Mouse (Mus musculus): ENCODE measurements around the gene Phf14. TPM values are rescaled to one million over a fixed set of nuclear protein-coding genes. Genes with fewer than 3 reads are reported as not detected.
"Not testable (repeated sequence)": the region's sequence is repeated elsewhere in the genome, so short reads cannot be mapped to it uniquely, and the experiment has no call there.

The Phf14 gene
- polyA plus RNA-seq, 1 experiment from 2014 or later: 94.4 TPM

GRCm38 (mm10) chr6:12117819-12118570 is 210.4 kb downstream of the Phf14 start:
- ATAC-seq (ENCODE audit: low FRiP score): peak; percentile 86
- Histone ChIP-seq H3K36me3 (ENCODE audit: control insufficient read depth, insufficient read depth, low read length) (no peaks in the 10 kb centered on the region), H3K4me2 (no peak overlapping the region), H3K9ac (ENCODE audit: low read length) (no peak overlapping the region), H3K27ac (ENCODE audit: low read depth, low read length) (no peak overlapping the region), H3K4me3 (ENCODE audit: low read depth, low read length) (no peak overlapping the region), H3K27me3 (ENCODE audit: control insufficient read depth, insufficient read depth, low read length) (no peaks in the 10 kb centered on the region), H3K9me3 (ENCODE audit: control insufficient read depth, low read length) (no peaks in the 10 kb centered on the region), H3K4me1 (ENCODE audit: control insufficient read depth, insufficient read depth, low read length) (peaks cover 7% of the 10 kb centered on the region; the same call in 1 of the 2 replicates)
- 57% methylated on average over 9 of the region's 9 CpGs for WGBS
- peak; percentile 83 for DNase-seq (ENCODE audit: low spot score, missing footprints)

- H3K4me1 ChIP-seq (ENCODE audit: control insufficient read depth, insufficient read depth, low read length): 0 out of 2 replicates have a peak, but pooled peaks cover 2% of the 10 kb centered on the region
- H3K9me3 ChIP-seq (ENCODE audit: control insufficient read depth, low read length): no peaks in the 10 kb centered on the region
- no peak for ATAC-seq (ENCODE audit: low FRiP score)
- no peak overlapping the region for H3K4me2 ChIP-seq
- no peaks in the 10 kb centered on the region for H3K36me3 ChIP-seq (ENCODE audit: control insufficient read depth, insufficient read depth, low read length)
- H3K27ac ChIP-seq (ENCODE audit: low read depth, low read length): no peak overlapping the region
- no peak overlapping the region for H3K4me3 ChIP-seq (ENCODE audit: low read depth, low read length)
- no peak for DNase-seq (ENCODE audit: low spot score, missing footprints)
- H3K27me3 ChIP-seq (ENCODE audit: control insufficient read depth, insufficient read depth, low read length): no peaks in the 10 kb centered on the region
- no peak overlapping the region for H3K9ac ChIP-seq (ENCODE audit: low read length)
Observed at GRCm38 (mm10) chr6:12122759-12123158, 215.2 kb downstream of the Phf14 start.

GRCm38 (mm10) chr6:12125031-12125803 is 217.6 kb downstream of the Phf14 start:
- WGBS: 36% methylated on average over 17 of the region's 17 CpGs
- H3K9me3 ChIP-seq (ENCODE audit: control insufficient read depth, low read length): no peaks in the 10 kb centered on the region
- ATAC-seq (ENCODE audit: low FRiP score) (peak; percentile 84), DNase-seq (ENCODE audit: low spot score, missing footprints) (peak; percentile 91)
- H3K27me3 ChIP-seq (ENCODE audit: control insufficient read depth, insufficient read depth, low read length): no peaks in the 10 kb centered on the region
- H3K9ac ChIP-seq (ENCODE audit: low read length): no peak overlapping the region
- no peak overlapping the region for H3K4me3 ChIP-seq (ENCODE audit: low read depth, low read length)
- H3K36me3 ChIP-seq (ENCODE audit: control insufficient read depth, insufficient read depth, low read length): no peaks in the 10 kb centered on the region
- H3K4me2 ChIP-seq: no peak overlapping the region
- H3K27ac ChIP-seq (ENCODE audit: low read depth, low read length): no peak overlapping the region
- no peaks in the 10 kb centered on the region for H3K4me1 ChIP-seq (ENCODE audit: control insufficient read depth, insufficient read depth, low read length)

- not testable (repeated sequence) for H3K9me3 ChIP-seq (ENCODE audit: control insufficient read depth, low read length); H3K27me3 ChIP-seq (ENCODE audit: control insufficient read depth, insufficient read depth, low read length); H3K4me2 ChIP-seq; H3K4me3 ChIP-seq (ENCODE audit: low read depth, low read length); H3K4me1 ChIP-seq (ENCODE audit: control insufficient read depth, insufficient read depth, low read length); H3K27ac ChIP-seq (ENCODE audit: low read depth, low read length); H3K9ac ChIP-seq (ENCODE audit: low read length); H3K36me3 ChIP-seq (ENCODE audit: control insufficient read depth, insufficient read depth, low read length); ATAC-seq (ENCODE audit: low FRiP score); DNase-seq (ENCODE audit: low spot score, missing footprints)
- WGBS: 79% methylated on average over 7 of the region's 7 CpGs
Observed at GRCm38 (mm10) chr6:12126601-12127000, 219.0 kb downstream of the Phf14 start.

- H3K9me3 ChIP-seq (ENCODE audit: control insufficient read depth, low read length): no peaks in the 10 kb centered on the region
- WGBS: 92% methylated on average over 4 of the region's 4 CpGs
- H3K4me1 ChIP-seq (ENCODE audit: control insufficient read depth, insufficient read depth, low read length): no peaks in the 10 kb centered on the region
- DNase-seq (ENCODE audit: low spot score, missing footprints) (no peak), ATAC-seq (ENCODE audit: low FRiP score) (no peak)
- no peaks in the 10 kb centered on the region for H3K27me3 ChIP-seq (ENCODE audit: control insufficient read depth, insufficient read depth, low read length)
- no peak overlapping the region for H3K4me2 ChIP-seq
- H3K36me3 ChIP-seq (ENCODE audit: control insufficient read depth, insufficient read depth, low read length): no peaks in the 10 kb centered on the region
- no peak overlapping the region for H3K4me3 ChIP-seq (ENCODE audit: low read depth, low read length)
- no peak overlapping the region for H3K9ac ChIP-seq (ENCODE audit: low read length)
- no peak overlapping the region for H3K27ac ChIP-seq (ENCODE audit: low read depth, low read length)
Observed at GRCm38 (mm10) chr6:12127287-12127686, 219.7 kb downstream of the Phf14 start.

Other genes starting within 250 kb of the Phf14 start
- 765 and 832 TPM in 2 replicates for gene Ndufa4, start 312 bp upstream of the Phf14 start, polyA plus RNA-seq (2014; fragmentation: Nextera tagmentation; extraction: Ambion mirVana)

Data from midbrain, embryonic 11.5 days (tissue).